Mouse (Mus musculus) embryonic facial prominence, embryonic 14.5 days (tissue): ENCODE data around the gene Etl4. TPM values are rescaled to one million over a fixed set of nuclear protein-coding genes. Genes with fewer than 3 reads are reported as not detected.
A peak's percentile ranks its signal among the peaks of the same experiment; 100 is the strongest.
"Not testable (repeated sequence)": the region's sequence is repeated elsewhere in the genome, so short reads cannot be mapped to it uniquely, and the experiment has no call there.

ENCODE experiments used
- ATAC-seq: fragments of 200-750 bp; cut with Nextera tagmentation; 2 replicates; pipeline ENCODE4 v1.8.0; 2017; ENCODE audit warnings: low read depth, moderate number of reproducible peaks, moderate TSS enrichment
- DNase-seq: peaks from one replicate; pipeline ENCODE4 v3.0.0-alpha.2; 2015; ENCODE audit warnings: low spot score
- H3K27ac ChIP-seq: fragments of 300-500 bp; sonication (generic); replicated peaks from 2 replicates; pipeline ENCODE4 v1.5.1; 2014; ENCODE audit warnings: low read depth, mild to moderate bottlenecking, low read length, moderate library complexity
- H3K27me3 ChIP-seq: fragments of 300-500 bp; sonication (generic); replicated peaks from 2 replicates; pipeline ENCODE4 v1.6.1; 2014; ENCODE audit warnings: low read length; ENCODE audit not compliant: control insufficient read depth, insufficient read depth
- H3K36me3 ChIP-seq: fragments of 300-500 bp; sonication (generic); 2 replicates; pipeline ENCODE4 v1.6.1; 2014; ENCODE audit warnings: low read length, mixed read lengths; ENCODE audit not compliant: control insufficient read depth, insufficient read depth
- H3K4me1 ChIP-seq: fragments of 300-500 bp; sonication (generic); 2 replicates; pipeline ENCODE4 v1.6.1; 2014; ENCODE audit warnings: antibody characterized with exemption, low read length; ENCODE audit not compliant: control insufficient read depth, insufficient read depth
- H3K4me2 ChIP-seq: fragments of 300-500 bp; sonication (generic); 2 replicates; pipeline ENCODE4 v1.6.1; 2014; ENCODE audit warnings: low read depth, mild to moderate bottlenecking, low read length, moderate library complexity, mixed read lengths
- H3K4me3 ChIP-seq: fragments of 300-500 bp; sonication (generic); 2 replicates; pipeline ENCODE4 v1.5.1; 2014; ENCODE audit warnings: low read depth, mild to moderate bottlenecking, low read length
- H3K9ac ChIP-seq: fragments of 300-500 bp; sonication (generic); 2 replicates; pipeline ENCODE4 v1.6.1; 2014; ENCODE audit warnings: low read depth, mild to moderate bottlenecking, low read length, moderate library complexity, mixed read lengths
- H3K9me3 ChIP-seq: fragments of 300-500 bp; sonication (generic); 2 replicates; pipeline ENCODE4 v1.6.1; 2016; ENCODE audit warnings: low read length; ENCODE audit not compliant: control insufficient read depth
- WGBS: fragments of 180-500 bp; shearing (Covaris S2); extraction: QIAGEN DNeasy Blood & Tissue Kit; methylation state at CpG from one replicate; pipeline ENCODE4 v1.1.7; 2014; 5-methylcytosine and 5-hydroxymethylcytosine counted together
- polyA plus RNA-seq: library from polyadenylated mRNA; unstranded; fragments of >200 nt; fragmentation: Nextera tagmentation; extraction: Ambion mirVana; gene quantifications from 2 replicates; pipeline ENCODE4 v1.2.1, GENCODE M21; 2014

Gene Etl4
- polyA plus RNA-seq, 1 experiment from 2014 or later = 39.2 TPM

- H3K4me3 ChIP-seq = no peak overlapping the region
- WGBS = 72% methylated on average over 2 of the region's 2 CpGs
- H3K4me2 ChIP-seq = no peak overlapping the region
- H3K9me3 ChIP-seq = no peaks in the 10 kb centered on the region
- DNase-seq (peak; percentile 20), ATAC-seq (no peak)
- H3K27me3 ChIP-seq = no peaks in the 10 kb centered on the region
- H3K36me3 ChIP-seq = no peaks in the 10 kb centered on the region
- H3K27ac ChIP-seq = no peak overlapping the region
- no peaks in the 10 kb centered on the region for H3K4me1 ChIP-seq
- no peak overlapping the region for H3K9ac ChIP-seq
Observed at GRCm38 (mm10) chr2:20377026-20377425, 467.4 kb downstream of the Etl4 start.

- not testable (repeated sequence) for H3K9me3 ChIP-seq, H3K27ac ChIP-seq, ATAC-seq, H3K4me3 ChIP-seq, DNase-seq, H3K27me3 ChIP-seq, H3K36me3 ChIP-seq, H3K9ac ChIP-seq, H3K4me1 ChIP-seq, H3K4me2 ChIP-seq
- WGBS = 94% methylated on average over 4 of the region's 8 CpGs
Observed at GRCm38 (mm10) chr2:20380874-20381273, 471.3 kb downstream of the Etl4 start.

DNA sequence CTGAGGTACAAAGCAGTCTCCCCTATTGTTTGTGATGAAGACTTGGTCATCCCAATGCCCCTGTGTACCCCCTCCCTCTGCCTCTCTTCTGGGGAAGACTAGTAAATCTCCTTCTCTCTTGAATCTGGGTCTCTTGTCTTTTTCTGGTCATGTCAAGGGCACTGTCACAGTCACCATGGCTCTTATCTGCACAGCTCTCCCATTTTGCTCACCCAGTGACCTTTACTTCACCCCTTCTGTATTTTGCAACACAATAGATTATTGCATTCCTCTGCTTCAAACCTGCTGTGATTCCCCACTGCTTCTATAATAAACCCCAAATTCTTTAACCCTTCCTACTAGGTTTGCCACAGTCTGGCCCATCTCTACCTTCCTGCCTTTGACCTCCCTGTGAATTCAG lies 484.5 kb downstream of the Etl4 start:
- no peak overlapping the region for H3K4me3 ChIP-seq
- H3K9ac ChIP-seq = no peak overlapping the region
- H3K9me3 ChIP-seq = no peaks in the 10 kb centered on the region
- H3K27me3 ChIP-seq = no peaks in the 10 kb centered on the region
- H3K36me3 ChIP-seq = no peaks in the 10 kb centered on the region
- no peaks in the 10 kb centered on the region for H3K4me1 ChIP-seq
- no peak overlapping the region for H3K4me2 ChIP-seq
- H3K27ac ChIP-seq = no peak overlapping the region
- DNase-seq = no peak
- no peak for ATAC-seq

DNA sequence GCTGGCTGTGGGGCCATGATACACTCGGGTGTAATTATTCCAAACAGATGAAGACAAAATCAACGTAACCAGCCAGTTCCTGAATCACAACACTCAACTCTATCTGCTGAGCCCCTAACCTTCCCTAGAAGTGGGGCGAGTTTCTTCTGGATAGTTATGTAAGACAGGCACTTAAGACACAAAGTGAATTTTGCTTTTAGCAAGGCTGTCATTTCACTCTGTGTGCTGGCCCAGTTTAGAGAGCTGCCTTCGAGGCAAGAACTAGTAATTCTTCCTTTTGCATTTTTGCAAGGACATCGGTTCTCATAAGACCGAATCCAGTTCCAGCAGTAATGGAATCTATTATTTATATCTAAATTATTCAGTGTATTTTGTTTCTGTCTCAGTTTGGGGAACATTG lies 487.4 kb downstream of the Etl4 start:
- no peak for DNase-seq
- Histone ChIP-seq H3K4me1 (no peaks in the 10 kb centered on the region), H3K27me3 (no peaks in the 10 kb centered on the region), H3K9me3 (no peaks in the 10 kb centered on the region), H3K27ac (no peak overlapping the region), H3K36me3 (no peaks in the 10 kb centered on the region), H3K4me2 (no peak overlapping the region), H3K4me3 (no peak overlapping the region), H3K9ac (no peak overlapping the region)
- no peak for ATAC-seq
- WGBS = 76% methylated on average over 6 of the region's 6 CpGs

GRCm38 (mm10) chr2:20400556-20400955 lies 491.0 kb downstream of the Etl4 start:
- H3K9ac ChIP-seq = no peak overlapping the region
- H3K9me3 ChIP-seq = no peaks in the 10 kb centered on the region
- H3K4me1 ChIP-seq = no peaks in the 10 kb centered on the region
- no peak for DNase-seq
- H3K4me3 ChIP-seq = no peak overlapping the region
- no peaks in the 10 kb centered on the region for H3K36me3 ChIP-seq
- ATAC-seq = no peak
- no peaks in the 10 kb centered on the region for H3K27me3 ChIP-seq
- 46% methylated on average over 3 of the region's 3 CpGs for WGBS
- H3K27ac ChIP-seq = no peak overlapping the region
- H3K4me2 ChIP-seq = no peak overlapping the region

- Histone ChIP-seq H3K4me1 (no peaks in the 10 kb centered on the region), H3K4me2 (no peak overlapping the region), H3K27me3 (no peaks in the 10 kb centered on the region), H3K36me3 (no peaks in the 10 kb centered on the region), H3K9ac (no peak overlapping the region), H3K4me3 (no peak overlapping the region), H3K9me3 (no peaks in the 10 kb centered on the region), H3K27ac (no peak overlapping the region)
- WGBS = 41% methylated on average over 1 of the region's 1 CpGs
- DNase-seq (no peak), ATAC-seq (no peak)
Observed at GRCm38 (mm10) chr2:20404395-20404794, 494.8 kb downstream of the Etl4 start.

- no peaks in the 10 kb centered on the region for H3K36me3 ChIP-seq
- H3K4me2 ChIP-seq = no peak overlapping the region
- 45% methylated on average over 5 of the region's 5 CpGs for WGBS
- no peak overlapping the region for H3K27ac ChIP-seq
- H3K9ac ChIP-seq = no peak overlapping the region
- no peaks in the 10 kb centered on the region for H3K4me1 ChIP-seq
- H3K27me3 ChIP-seq = no peaks in the 10 kb centered on the region
- DNase-seq (peak; percentile 44), ATAC-seq (no peak)
- H3K4me3 ChIP-seq = no peak overlapping the region
- no peaks in the 10 kb centered on the region for H3K9me3 ChIP-seq
Observed at GRCm38 (mm10) chr2:20407101-20407500, 497.5 kb downstream of the Etl4 start.

DNA sequence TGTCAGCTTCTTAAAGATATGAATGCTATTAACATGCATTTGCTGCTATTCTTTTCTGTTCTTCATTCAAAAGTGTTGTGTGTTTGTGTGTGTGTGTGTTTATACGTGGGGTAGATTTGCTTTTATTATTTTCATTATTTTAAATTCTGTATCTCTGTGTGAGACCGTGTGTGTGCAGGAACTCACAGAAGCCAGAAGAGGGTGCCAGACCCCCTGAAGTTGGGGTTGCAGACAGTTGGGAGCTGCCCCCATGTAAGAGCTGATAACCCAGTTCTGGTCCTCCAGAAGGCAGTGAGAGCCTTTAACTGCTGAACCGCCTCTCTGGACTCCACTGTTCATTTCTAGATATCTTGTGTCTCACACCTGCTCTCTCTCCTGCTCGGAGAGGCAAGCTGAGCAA lies 505.3 kb downstream of the Etl4 start:
- no peak overlapping the region for H3K4me2 ChIP-seq
- no peak overlapping the region for H3K4me3 ChIP-seq
- no peaks in the 10 kb centered on the region for H3K27me3 ChIP-seq
- 75% methylated on average over 4 of the region's 4 CpGs for WGBS
- no peaks in the 10 kb centered on the region for H3K36me3 ChIP-seq
- peaks cover 6% of the 10 kb centered on the region; the same call in 1 of the 2 replicates for H3K4me1 ChIP-seq
- H3K27ac ChIP-seq = no peak overlapping the region
- DNase-seq = no peak
- H3K9ac ChIP-seq = no peak overlapping the region
- ATAC-seq = no peak
- H3K9me3 ChIP-seq = no peaks in the 10 kb centered on the region

DNA sequence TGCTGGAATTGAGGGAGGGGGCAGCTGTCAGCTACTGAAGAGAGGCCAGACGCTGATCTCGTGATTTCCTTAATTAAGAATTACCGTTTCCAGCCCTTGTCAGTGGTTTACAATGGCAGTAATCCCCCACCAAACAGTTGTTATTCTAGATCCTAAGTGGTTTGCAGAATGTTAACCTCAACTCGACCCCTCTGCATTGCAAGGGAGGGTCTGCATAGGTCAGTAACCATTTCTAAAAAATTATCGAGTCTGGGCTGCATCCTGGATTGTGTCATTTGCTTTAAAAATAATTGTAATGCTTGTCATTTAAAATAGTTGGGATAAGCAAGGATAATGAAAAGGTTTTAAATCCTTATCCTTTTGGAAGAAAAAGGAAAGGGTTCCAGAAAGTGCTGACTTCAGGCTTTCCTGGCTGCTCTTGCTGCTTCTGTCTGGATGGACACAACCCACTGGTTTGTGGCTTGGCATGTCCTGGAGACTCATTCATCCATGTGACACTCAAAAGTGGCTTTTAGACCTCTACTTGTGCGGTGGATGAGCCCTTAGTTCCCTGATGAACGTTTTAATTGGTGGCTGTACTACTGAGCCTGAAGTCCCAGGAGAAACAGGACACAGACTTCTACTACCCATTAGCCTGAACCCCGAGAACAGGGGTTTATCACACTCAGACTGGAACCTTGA lies 507.5 kb downstream of the Etl4 start:
- Histone ChIP-seq H3K27ac (no peak overlapping the region), H3K4me1 (peaks cover 15% of the 10 kb centered on the region), H3K4me2 (no peak overlapping the region), H3K9ac (no peak overlapping the region), H3K9me3 (no peaks in the 10 kb centered on the region), H3K27me3 (no peaks in the 10 kb centered on the region), H3K36me3 (no peaks in the 10 kb centered on the region), H3K4me3 (no peak overlapping the region)
- DNase-seq (peak; percentile 62), ATAC-seq (peak; percentile 67; the same call in 1 of the 2 replicates)
- WGBS = 21% methylated on average over 8 of the region's 8 CpGs
